Mouse (Mus musculus) kidney, postnatal 10 days (tissue): ENCODE measurements around the gene Pla2g12b.
"Not testable (repeated sequence)": the region's sequence is repeated elsewhere in the genome, so short reads cannot be mapped to it uniquely, and the experiment has no call there.

ENCODE experiments used
- DNase-seq: peaks from one replicate; pipeline ENCODE4 v3.0.0; 2021; ENCODE audit warnings: mixed read lengths

The Pla2g12b gene

GRCm38 (mm10) chr10:59402899-59403792 is at the start of gene Pla2g12b:
Gene Pla2g12b, plus strand, starts transcription at chr10:59403660.
- DNase-seq, result no peak

- DNase-seq, result no peak
Measured at GRCm38 (mm10) chr10:59354120-59354519, 49.3 kb upstream of the Pla2g12b start.

GRCm38 (mm10) chr10:59355020-59355419 is 48.4 kb upstream of the Pla2g12b start:
- no peak for DNase-seq

- DNase-seq, result no peak
Measured at GRCm38 (mm10) chr10:59358744-59359143, 44.7 kb upstream of the Pla2g12b start.

- DNase-seq, result no peak
Measured at GRCm38 (mm10) chr10:59363208-59363607, 40.3 kb upstream of the Pla2g12b start.

- no peak for DNase-seq
Measured at GRCm38 (mm10) chr10:59364551-59364950, 38.9 kb upstream of the Pla2g12b start.

GRCm38 (mm10) chr10:59365804-59366589 is 37.5 kb upstream of the Pla2g12b start:
- no peak for DNase-seq

GRCm38 (mm10) chr10:59366746-59367145 is 36.7 kb upstream of the Pla2g12b start:
- DNase-seq, result no peak

GRCm38 (mm10) chr10:59367206-59367605 is 36.3 kb upstream of the Pla2g12b start:
- no peak for DNase-seq

- DNase-seq, result no peak
Measured at GRCm38 (mm10) chr10:59368729-59369128, 34.7 kb upstream of the Pla2g12b start.

GRCm38 (mm10) chr10:59369426-59369825 is 34.0 kb upstream of the Pla2g12b start:
- DNase-seq, result no peak

GRCm38 (mm10) chr10:59377906-59378305 is 25.6 kb upstream of the Pla2g12b start:
- DNase-seq, result no peak

- DNase-seq, result no peak
Measured at GRCm38 (mm10) chr10:59378728-59379127, 24.7 kb upstream of the Pla2g12b start.

GRCm38 (mm10) chr10:59379927-59380326 is 23.5 kb upstream of the Pla2g12b start:
- no peak for DNase-seq

- DNase-seq, result no peak
Measured at GRCm38 (mm10) chr10:59380411-59380821, 23.0 kb upstream of the Pla2g12b start.

- DNase-seq, result not testable (repeated sequence)
Measured at GRCm38 (mm10) chr10:59381563-59381962, 21.9 kb upstream of the Pla2g12b start.

- DNase-seq, result no peak
Measured at GRCm38 (mm10) chr10:59386951-59387350, 16.5 kb upstream of the Pla2g12b start.

GRCm38 (mm10) chr10:59389652-59390051 is 13.8 kb upstream of the Pla2g12b start:
- no peak for DNase-seq

GRCm38 (mm10) chr10:59391907-59392306 is 11.6 kb upstream of the Pla2g12b start:
- DNase-seq, result no peak

GRCm38 (mm10) chr10:59395461-59395860 is 8.0 kb upstream of the Pla2g12b start, which contains the start of gene Gm10273:
Gene Gm10273, plus strand, starts transcription at chr10:59395632.
- DNase-seq, result not testable (repeated sequence)

GRCm38 (mm10) chr10:59403793-59404149 is 311 bp downstream of the Pla2g12b start:
- no peak for DNase-seq

- DNase-seq, result no peak
Measured at GRCm38 (mm10) chr10:59408499-59408898, 5.0 kb downstream of the Pla2g12b start.

- DNase-seq, result no peak
Measured at GRCm38 (mm10) chr10:59410264-59410663, 6.8 kb downstream of the Pla2g12b start.

- DNase-seq, result no peak
Measured at GRCm38 (mm10) chr10:59413711-59414110, 10.3 kb downstream of the Pla2g12b start.
